Mouse (Mus musculus): ENCODE measurements around the gene Xkrx. TPM values are rescaled to one million over a fixed set of nuclear protein-coding genes. Genes with fewer than 3 reads are reported as not detected.

The Xkrx gene
- total RNA-seq, 1 experiment from 2014 or later: 12.0 TPM

Other genes with a start within 250 kb of the Xkrx start
- 2.8 and 2.9 TPM in 2 replicates for gene Sytl4, start 180.3 kb downstream of the Xkrx start, total RNA-seq (2017)
- 36.8 and 42.7 TPM in 2 replicates for gene Cstf2, start 102.9 kb downstream of the Xkrx start, total RNA-seq (2017)
- not detected in 2 replicates for gene Arl13a, start 25.4 kb upstream of the Xkrx start, total RNA-seq (2017)
- gene Nox1, start 59.9 kb upstream of the Xkrx start, total RNA-seq (2017): 2.0 TPM in 1 of 2 replicates, not detected in the other
- gene Trmt2b, start 114.9 kb upstream of the Xkrx start, total RNA-seq (2017): 22.8 and 27.2 TPM in 2 replicates
- not detected in 2 replicates for gene Tmem35a, start 133.1 kb upstream of the Xkrx start, total RNA-seq (2017)
- gene Cenpi, start 146.0 kb upstream of the Xkrx start, total RNA-seq (2017): 0.86 and 1.2 TPM in 2 replicates
- gene Drp2, start 242.5 kb upstream of the Xkrx start, total RNA-seq (2017): not detected in 2 replicates

All from neutrophil, adult 5-6 weeks (primary cell).